Mouse (Mus musculus): ENCODE data around the gene Tspan9.

Gene Tspan9

DNA sequence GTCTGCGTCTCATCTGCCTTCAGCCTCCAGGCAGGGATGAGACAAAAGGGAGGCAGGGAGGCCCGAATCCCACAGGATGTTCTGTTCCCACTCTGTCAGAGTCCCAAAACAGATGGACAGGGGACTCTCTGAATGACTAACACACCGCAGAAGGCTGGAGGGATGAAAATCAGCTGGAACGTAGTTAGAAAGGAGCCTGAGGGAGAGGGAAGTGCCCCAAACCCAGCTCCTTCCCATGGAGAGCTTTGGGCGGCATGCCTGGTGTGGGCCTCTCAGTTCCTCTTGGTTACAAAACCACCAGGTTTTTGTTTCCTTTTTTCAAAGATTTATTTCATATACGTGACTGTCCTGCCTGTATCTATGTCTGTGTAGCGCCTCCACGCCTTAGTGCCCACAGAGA, 35.7 kb downstream of the Tspan9 start:
- no peak for ATAC-seq (ENCODE audit: insufficient number of reproducible peaks, low FRiP score, low TSS enrichment)

GRCm38 (mm10) chr6:128106154-128106553, 37.2 kb downstream of the Tspan9 start:
- no peak for ATAC-seq (ENCODE audit: insufficient number of reproducible peaks, low FRiP score, low TSS enrichment)

GRCm38 (mm10) chr6:128104712-128105324, 38.6 kb downstream of the Tspan9 start:
- ATAC-seq (ENCODE audit: insufficient number of reproducible peaks, low FRiP score, low TSS enrichment) = no peak

DNA sequence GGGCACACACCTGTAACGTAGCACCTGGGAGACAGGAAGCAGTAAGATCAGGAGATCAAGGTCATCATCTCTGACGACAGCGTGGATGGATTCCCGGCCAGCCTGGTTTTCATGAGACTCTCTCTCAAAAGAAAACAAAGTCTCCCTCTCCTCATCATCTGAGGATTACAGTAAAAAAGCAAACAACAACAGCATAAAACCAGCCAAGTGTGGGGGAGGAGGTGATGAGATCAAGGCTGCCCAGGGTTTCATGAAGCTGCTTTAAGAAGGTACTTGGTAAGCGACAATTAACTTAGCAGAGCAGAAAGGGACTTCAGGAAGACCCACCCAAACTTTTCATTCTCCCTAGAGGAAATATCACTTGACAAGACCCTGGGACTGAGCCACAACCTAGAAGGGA, 39.5 kb downstream of the Tspan9 start:
- ATAC-seq (ENCODE audit: insufficient number of reproducible peaks, low FRiP score, low TSS enrichment) = no peak

- no peak for ATAC-seq (ENCODE audit: insufficient number of reproducible peaks, low FRiP score, low TSS enrichment)
Measured at GRCm38 (mm10) chr6:128102296-128102999, 40.9 kb downstream of the Tspan9 start.

DNA sequence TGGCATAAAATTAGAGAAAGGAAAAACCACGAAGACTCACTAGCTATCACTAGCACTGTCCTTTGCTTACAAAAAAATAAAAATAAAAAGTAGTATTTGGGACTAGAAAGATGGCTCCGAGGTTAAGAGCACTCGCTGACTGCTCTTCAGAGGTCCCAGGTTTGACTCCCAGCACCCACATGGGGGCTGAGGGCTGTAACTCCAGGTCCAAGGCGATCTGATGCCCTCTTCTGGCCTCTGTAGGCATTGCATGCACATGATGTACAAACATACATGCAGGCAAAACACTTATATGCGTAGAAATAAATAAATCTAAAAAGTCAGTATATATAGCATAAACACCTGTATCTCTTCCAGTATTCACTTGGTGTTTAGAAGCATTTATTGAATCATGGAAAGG, 43.5 kb downstream of the Tspan9 start:
- no peak for ATAC-seq (ENCODE audit: insufficient number of reproducible peaks, low FRiP score, low TSS enrichment)

DNA sequence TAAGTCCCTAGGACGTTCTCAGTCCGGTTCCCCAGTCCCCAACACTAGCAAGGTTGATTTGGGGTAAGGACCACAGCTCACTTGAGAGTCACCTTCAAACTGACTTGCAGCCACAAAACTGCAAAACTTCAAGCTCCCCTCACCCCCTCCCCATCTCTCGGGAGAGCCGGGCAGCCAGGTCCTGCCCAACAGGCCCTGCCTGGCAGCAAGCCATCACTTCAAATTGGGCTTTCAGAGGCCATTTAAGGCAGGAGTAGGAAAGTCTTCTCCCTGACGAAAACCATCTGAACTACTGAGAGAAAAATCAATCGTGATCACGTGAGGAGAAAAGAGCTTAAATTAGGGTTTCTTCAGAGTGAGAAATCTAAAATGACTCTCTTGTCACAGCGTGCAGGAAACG, 44.2 kb downstream of the Tspan9 start:
- ATAC-seq (ENCODE audit: insufficient number of reproducible peaks, low FRiP score, low TSS enrichment) = no peak

GRCm38 (mm10) chr6:128096521-128096920, 46.9 kb downstream of the Tspan9 start:
- no peak for ATAC-seq (ENCODE audit: insufficient number of reproducible peaks, low FRiP score, low TSS enrichment)

- no peak for ATAC-seq (ENCODE audit: insufficient number of reproducible peaks, low FRiP score, low TSS enrichment)
Measured at GRCm38 (mm10) chr6:128095906-128096305, 47.5 kb downstream of the Tspan9 start.

DNA sequence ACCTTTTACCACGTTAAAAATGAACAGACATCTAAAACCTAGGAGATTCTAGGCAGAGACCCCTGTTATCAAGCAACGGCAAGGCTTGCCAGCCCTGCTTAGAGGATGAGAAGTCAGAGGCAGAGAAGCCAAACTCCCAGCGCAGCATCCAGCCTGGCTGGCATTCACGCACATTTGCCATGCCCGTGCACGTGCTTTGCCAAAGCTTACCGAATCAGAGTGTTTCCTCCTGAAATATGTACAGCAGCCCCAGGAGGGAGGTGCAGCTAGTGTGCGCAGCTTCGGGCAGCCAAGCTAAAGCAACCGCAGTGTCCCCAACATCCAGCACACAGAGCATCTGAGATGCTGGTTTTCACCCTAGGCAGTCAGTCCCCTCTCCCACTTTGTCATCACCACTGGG, 48.3 kb downstream of the Tspan9 start:
- ATAC-seq (ENCODE audit: insufficient number of reproducible peaks, low FRiP score, low TSS enrichment) = no peak

DNA sequence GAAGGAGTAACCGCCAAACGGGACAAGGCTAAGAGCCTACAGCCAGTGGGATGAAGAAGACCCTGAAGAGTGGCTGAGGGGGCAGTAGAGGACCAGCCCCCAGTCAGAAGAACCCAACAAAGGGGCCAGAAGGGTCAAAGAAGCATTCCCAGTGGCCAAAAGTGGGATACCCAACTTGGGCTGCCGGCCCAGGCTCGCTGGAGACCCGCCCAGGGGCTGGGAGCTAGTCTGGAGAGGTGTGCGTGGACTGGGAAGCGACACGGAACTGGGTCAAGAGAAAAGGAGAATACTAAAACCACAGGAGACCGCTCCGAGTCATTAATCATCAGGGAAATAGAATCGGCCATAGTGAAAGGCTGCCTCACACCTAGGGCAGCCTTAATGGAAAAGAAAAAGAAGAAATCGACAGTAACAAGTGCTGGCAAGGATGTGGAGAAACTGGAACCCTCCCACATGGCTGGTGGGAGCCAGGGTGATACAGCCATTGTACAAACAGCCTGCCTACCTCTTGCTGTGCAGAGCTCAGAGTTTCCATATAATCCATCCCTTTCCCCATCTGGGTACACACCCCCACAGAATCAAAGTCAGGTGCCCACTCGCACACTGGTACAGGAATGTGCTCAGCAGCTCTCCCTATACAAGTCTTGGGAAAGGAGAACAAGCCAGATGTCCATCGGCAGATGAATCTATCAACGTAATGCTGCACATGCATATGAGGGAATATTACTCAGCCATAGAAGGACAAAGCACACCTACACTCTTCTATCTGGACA, 49.4 kb downstream of the Tspan9 start:
- no peak for ATAC-seq (ENCODE audit: insufficient number of reproducible peaks, low FRiP score, low TSS enrichment)

DNA sequence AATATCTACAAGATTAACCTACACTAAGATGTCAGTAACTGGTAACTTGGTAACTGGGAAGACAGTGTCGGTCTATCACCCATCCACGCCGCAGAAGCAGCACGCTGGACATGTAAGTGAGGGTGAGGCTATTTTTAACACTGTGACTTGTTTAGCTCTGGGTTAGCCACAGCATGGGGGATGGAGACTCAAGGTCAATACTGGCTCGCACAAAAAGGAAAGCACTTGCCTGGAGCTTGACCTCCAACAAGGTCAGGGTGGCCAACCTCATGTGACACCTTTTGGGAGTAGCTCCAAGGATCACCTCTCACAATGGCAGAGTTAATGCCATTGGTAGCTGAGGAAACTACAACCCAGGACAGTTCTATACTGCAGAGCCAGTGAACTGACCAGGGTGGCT, 50.8 kb downstream of the Tspan9 start:
- ATAC-seq (ENCODE audit: insufficient number of reproducible peaks, low FRiP score, low TSS enrichment) = no peak

- no peak for ATAC-seq (ENCODE audit: insufficient number of reproducible peaks, low FRiP score, low TSS enrichment)
Measured at GRCm38 (mm10) chr6:128091833-128092166, 51.6 kb downstream of the Tspan9 start.

DNA sequence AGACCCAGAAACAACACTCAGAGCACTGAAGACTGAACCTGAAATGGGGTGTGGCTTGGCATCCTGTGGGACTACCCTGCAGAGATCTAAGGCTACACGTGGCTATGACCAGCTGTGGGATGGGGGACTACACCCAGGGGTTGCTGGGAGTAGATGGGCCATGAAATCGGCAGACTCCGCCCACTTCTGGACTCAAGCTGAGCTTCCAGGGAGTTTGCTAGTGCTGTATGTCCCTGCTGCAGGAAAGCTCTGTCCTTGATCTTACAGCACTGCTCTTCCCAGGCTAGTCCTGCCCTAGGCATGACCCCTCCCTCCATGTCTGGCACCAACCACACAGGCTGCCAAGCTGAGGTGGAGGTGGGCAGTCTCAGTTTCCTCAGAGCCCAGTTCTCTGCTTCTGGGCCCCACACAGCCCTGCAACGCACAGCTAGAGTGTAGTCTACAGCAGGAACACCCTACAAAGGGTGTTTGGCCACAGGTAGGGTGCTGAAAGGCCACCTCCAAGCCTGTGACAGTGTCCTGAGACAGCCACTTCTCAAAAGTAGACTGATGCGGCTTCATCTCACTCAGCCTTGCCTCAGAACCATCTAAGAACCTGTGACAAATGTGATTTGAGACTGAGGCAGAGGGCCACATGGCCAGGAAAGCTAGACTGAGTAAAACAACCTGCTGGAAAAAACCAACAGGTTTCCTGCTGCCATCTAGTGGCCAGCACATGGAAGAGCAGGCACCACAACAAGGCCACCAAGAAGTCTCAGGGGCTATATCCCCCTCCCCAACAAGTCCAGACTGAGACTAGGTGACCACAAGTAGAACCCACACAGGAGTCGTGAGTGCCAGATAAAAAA, 52.2 kb downstream of the Tspan9 start:
- ATAC-seq (ENCODE audit: insufficient number of reproducible peaks, low FRiP score, low TSS enrichment) = peak; percentile 32

DNA sequence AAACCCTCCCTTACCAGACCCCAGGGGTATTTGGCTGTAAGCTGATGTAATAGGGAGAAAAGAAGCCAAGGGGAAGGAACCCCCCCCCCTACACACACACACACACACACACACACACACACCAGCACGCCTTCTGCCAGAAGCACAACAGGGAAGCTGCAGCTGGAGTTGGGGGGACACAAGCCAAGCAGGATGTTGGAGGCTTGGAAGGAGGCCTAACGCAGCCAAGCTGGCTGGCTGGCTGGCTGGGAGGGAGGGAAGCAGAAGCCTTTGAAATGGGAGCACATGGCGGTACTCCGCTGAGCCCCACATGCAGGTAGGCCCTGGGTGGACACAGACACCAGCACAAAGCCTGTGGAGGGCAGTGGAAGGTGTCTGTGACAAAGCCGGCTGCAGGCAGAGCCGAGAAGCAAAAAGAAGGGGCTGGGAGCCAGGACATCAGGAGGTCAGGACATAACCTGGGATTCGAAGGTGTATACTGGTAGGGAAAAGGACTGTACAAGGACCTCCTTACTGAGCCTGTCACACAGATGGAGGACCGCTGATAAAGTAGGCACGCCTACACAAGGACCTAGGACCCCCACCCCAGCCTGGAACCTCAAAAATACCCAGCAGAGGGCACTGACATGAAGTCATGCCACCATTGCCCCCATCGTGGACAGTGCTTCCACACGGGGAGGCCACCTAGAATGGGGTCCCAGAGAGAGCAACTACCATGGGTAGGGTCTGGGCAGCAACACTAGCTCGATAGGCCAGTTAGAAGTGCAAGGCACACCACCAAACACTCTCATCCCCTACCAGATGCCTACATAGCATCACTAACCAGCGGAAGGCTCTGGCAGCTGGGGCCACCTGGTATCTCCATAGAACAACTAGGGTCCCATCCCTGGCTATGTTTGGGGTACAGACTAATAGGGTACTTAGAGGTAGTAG, 53.4 kb downstream of the Tspan9 start:
- no peak for ATAC-seq (ENCODE audit: insufficient number of reproducible peaks, low FRiP score, low TSS enrichment)

DNA sequence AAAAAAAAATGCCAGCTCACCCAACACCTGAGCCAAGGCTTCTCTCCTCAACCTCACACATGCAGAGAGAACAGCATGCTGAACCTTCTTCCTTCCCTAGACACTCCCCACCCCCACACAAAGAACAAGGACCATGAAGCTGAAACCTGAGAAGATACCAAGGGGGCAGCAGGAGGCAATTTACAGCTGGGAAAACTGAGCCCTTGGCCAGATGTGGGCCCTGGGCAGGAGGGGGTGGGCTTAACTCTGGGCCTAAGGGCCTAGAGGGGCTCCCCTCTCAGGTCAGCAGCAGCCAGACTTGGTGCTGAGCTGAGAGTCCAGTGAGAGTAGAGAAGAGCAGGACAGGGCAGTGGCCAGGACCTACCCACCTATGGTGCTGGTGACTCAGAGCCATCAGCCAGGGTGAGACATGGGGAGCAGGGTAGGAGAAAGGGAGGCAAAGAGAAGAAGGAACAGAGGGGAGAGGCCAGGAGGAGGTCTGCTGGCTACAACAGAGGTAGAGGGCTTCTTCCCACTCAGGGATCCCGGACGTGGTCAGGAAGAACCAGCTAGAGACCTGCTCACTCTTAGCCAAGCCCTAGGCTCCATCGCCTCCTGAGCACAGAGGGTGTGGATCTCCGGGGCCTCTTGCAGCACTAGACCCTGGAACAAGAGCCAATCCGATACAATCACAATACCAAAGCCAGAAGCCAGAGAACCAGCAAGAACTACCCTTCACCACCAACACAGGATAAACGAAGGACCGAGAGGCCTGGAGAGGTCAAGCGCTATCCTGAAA, 54.5 kb downstream of the Tspan9 start:
- ATAC-seq (ENCODE audit: insufficient number of reproducible peaks, low FRiP score, low TSS enrichment) = no peak

DNA sequence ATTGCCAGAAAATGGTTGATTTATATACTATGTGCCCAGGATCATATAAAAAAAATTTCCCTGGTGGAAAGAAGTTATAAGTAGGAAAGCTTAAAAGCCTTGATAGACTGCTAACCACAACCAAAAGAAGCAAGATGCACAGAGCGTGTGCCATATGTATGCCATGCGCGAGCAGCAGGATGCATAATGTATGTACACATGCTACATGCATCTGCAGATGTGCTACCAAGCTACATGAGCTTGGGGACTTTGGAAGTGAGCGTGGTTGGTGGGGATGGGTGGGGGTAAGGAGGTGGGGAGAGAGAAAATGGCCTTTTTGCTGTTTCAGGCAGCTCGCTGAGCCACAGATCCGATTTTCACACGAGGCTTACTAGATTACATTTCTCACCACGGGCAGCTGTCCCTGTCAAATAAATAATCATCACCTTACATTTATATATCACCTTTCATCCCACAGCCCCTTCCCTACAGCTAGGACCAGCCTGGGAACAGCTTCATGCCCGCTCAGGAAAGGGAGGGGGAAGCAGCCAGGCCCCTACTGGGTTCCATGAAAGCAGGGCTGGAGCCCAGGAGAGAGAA, 57.8 kb downstream of the Tspan9 start:
- ATAC-seq (ENCODE audit: insufficient number of reproducible peaks, low FRiP score, low TSS enrichment) = no peak

DNA sequence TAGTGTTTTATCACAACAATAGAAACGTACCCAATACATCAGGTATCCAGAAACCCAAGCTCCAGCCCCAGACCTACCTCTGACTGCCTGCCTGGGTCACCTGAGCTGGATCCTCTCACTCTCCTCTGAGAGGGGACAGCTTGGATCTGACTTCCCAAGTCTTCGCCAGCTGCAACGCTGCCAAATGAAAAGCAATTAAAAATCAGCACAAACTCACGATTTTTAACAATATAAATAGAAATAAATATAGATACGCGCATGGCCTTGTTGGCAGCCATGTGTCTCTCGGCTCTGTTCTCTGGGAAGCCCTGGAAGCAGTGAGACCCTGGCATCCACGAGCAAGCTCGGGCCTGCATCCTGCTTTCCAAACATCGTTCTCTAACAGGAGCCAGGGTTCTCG, 60.1 kb downstream of the Tspan9 start:
- ATAC-seq (ENCODE audit: insufficient number of reproducible peaks, low FRiP score, low TSS enrichment) = no peak

- no peak for ATAC-seq (ENCODE audit: insufficient number of reproducible peaks, low FRiP score, low TSS enrichment)
Measured at GRCm38 (mm10) chr6:128081781-128082180, 61.6 kb downstream of the Tspan9 start.

Measured in cerebellum, adult (tissue).